Mouse (Mus musculus): Measurements from ENCODE around the gene Igfbp1. TPM values are rescaled to one million over a fixed set of nuclear protein-coding genes. Genes with fewer than 3 reads are reported as not detected.
A peak's percentile ranks its signal among the peaks of the same experiment; 100 is the strongest.

Igfbp1 gene
- 7.1 and 9.3 TPM in 2 replicates for polyA plus RNA-seq (2015; fragmentation: Nextera tagmentation; extraction: Ambion mirVana)

GRCm38 (mm10) chr11:7197491-7197941 is at the start of gene Igfbp1:
Gene Igfbp1, plus strand, starts transcription at chr11:7197782.
- peaks cover 23% of the 10 kb centered on the region for H3K4me1 ChIP-seq (ENCODE audit: insufficient read depth, low read length)
- H3K27ac ChIP-seq (ENCODE audit: low read length) = peak within 1 kb of the TSS; percentile 79
- WGBS = 28% methylated on average over 12 of the region's 12 CpGs
- H3K36me3 ChIP-seq (ENCODE audit: insufficient read depth, low read length) = no peaks in the 10 kb centered on the region
- H3K9ac ChIP-seq (replicated peaks; ENCODE audit: low read length) = no peak within 1 kb of the TSS
- ATAC-seq (ENCODE audit: low FRiP score, low TSS enrichment) = peak; percentile 96
- no peak within 1 kb of the TSS for H3K4me3 ChIP-seq (ENCODE audit: low read length)
- peak within 1 kb of the TSS; percentile 28 for H3K4me2 ChIP-seq (replicated peaks; ENCODE audit: low read depth, low read length)
- H3K9me3 ChIP-seq (ENCODE audit: low read length) = peaks cover 4% of the 10 kb centered on the region; the same call in 1 of the 2 replicates
- no peaks in the 10 kb centered on the region for H3K27me3 ChIP-seq (ENCODE audit: insufficient read depth, low read length)

- no peaks in the 10 kb centered on the region for H3K4me1 ChIP-seq (ENCODE audit: insufficient read depth, low read length)
- WGBS = 81% methylated on average over 7 of the region's 7 CpGs
- no peak overlapping the region for H3K4me3 ChIP-seq (ENCODE audit: low read length)
- no peaks in the 10 kb centered on the region for H3K36me3 ChIP-seq (ENCODE audit: insufficient read depth, low read length)
- H3K4me2 ChIP-seq (replicated peaks; ENCODE audit: low read depth, low read length) = no peak overlapping the region
- no peaks in the 10 kb centered on the region for H3K27me3 ChIP-seq (ENCODE audit: insufficient read depth, low read length)
- no peak overlapping the region for H3K9ac ChIP-seq (replicated peaks; ENCODE audit: low read length)
- no peak for ATAC-seq (ENCODE audit: low FRiP score, low TSS enrichment)
- H3K27ac ChIP-seq (ENCODE audit: low read length) = no peak overlapping the region
- no peaks in the 10 kb centered on the region for H3K9me3 ChIP-seq (ENCODE audit: low read length)
These were observed 49.6 kb upstream of the Igfbp1 start for GRCm38 (mm10) chr11:7147945-7148344.

GRCm38 (mm10) chr11:7149471-7149870 is 48.1 kb upstream of the Igfbp1 start:
- Histone ChIP-seq H3K4me1 (ENCODE audit: insufficient read depth, low read length) (no peaks in the 10 kb centered on the region), H3K4me3 (ENCODE audit: low read length) (no peak overlapping the region), H3K9me3 (ENCODE audit: low read length) (no peaks in the 10 kb centered on the region), H3K36me3 (ENCODE audit: insufficient read depth, low read length) (no peaks in the 10 kb centered on the region), H3K9ac (replicated peaks; ENCODE audit: low read length) (no peak overlapping the region), H3K4me2 (replicated peaks; ENCODE audit: low read depth, low read length) (no peak overlapping the region), H3K27me3 (ENCODE audit: insufficient read depth, low read length) (no peaks in the 10 kb centered on the region), H3K27ac (ENCODE audit: low read length) (no peak overlapping the region)
- WGBS = 45% methylated on average over 7 of the region's 7 CpGs
- ATAC-seq (ENCODE audit: low FRiP score, low TSS enrichment) = peak; percentile 25; the same call in 1 of the 2 replicates

GRCm38 (mm10) chr11:7150511-7150910 is 47.1 kb upstream of the Igfbp1 start:
- WGBS = 96% methylated on average over 8 of the region's 8 CpGs
- H3K9ac ChIP-seq (replicated peaks; ENCODE audit: low read length) = no peak overlapping the region
- no peak overlapping the region for H3K4me2 ChIP-seq (replicated peaks; ENCODE audit: low read depth, low read length)
- H3K27ac ChIP-seq (ENCODE audit: low read length) = no peak overlapping the region
- H3K4me1 ChIP-seq (ENCODE audit: insufficient read depth, low read length) = no peaks in the 10 kb centered on the region
- H3K27me3 ChIP-seq (ENCODE audit: insufficient read depth, low read length) = no peaks in the 10 kb centered on the region
- H3K36me3 ChIP-seq (ENCODE audit: insufficient read depth, low read length) = no peaks in the 10 kb centered on the region
- no peaks in the 10 kb centered on the region for H3K9me3 ChIP-seq (ENCODE audit: low read length)
- H3K4me3 ChIP-seq (ENCODE audit: low read length) = no peak overlapping the region
- ATAC-seq (ENCODE audit: low FRiP score, low TSS enrichment) = no peak

GRCm38 (mm10) chr11:7152371-7152770 is 45.2 kb upstream of the Igfbp1 start:
- Histone ChIP-seq H3K9me3 (ENCODE audit: low read length) (no peaks in the 10 kb centered on the region), H3K27me3 (ENCODE audit: insufficient read depth, low read length) (no peaks in the 10 kb centered on the region), H3K9ac (replicated peaks; ENCODE audit: low read length) (no peak overlapping the region), H3K36me3 (ENCODE audit: insufficient read depth, low read length) (no peaks in the 10 kb centered on the region), H3K4me2 (replicated peaks; ENCODE audit: low read depth, low read length) (no peak overlapping the region), H3K4me3 (ENCODE audit: low read length) (no peak overlapping the region), H3K27ac (ENCODE audit: low read length) (no peak overlapping the region), H3K4me1 (ENCODE audit: insufficient read depth, low read length) (no peaks in the 10 kb centered on the region)
- 87% methylated on average over 12 of the region's 12 CpGs for WGBS
- ATAC-seq (ENCODE audit: low FRiP score, low TSS enrichment) = no peak

- H3K9ac ChIP-seq (replicated peaks; ENCODE audit: low read length) = no peak overlapping the region
- H3K9me3 ChIP-seq (ENCODE audit: low read length) = no peaks in the 10 kb centered on the region
- WGBS = 76% methylated on average over 8 of the region's 8 CpGs
- no peak overlapping the region for H3K27ac ChIP-seq (ENCODE audit: low read length)
- no peak overlapping the region for H3K4me3 ChIP-seq (ENCODE audit: low read length)
- no peaks in the 10 kb centered on the region for H3K27me3 ChIP-seq (ENCODE audit: insufficient read depth, low read length)
- H3K4me2 ChIP-seq (replicated peaks; ENCODE audit: low read depth, low read length) = no peak overlapping the region
- no peaks in the 10 kb centered on the region for H3K4me1 ChIP-seq (ENCODE audit: insufficient read depth, low read length)
- H3K36me3 ChIP-seq (ENCODE audit: insufficient read depth, low read length) = no peaks in the 10 kb centered on the region
- ATAC-seq (ENCODE audit: low FRiP score, low TSS enrichment) = no peak
These were observed 44.5 kb upstream of the Igfbp1 start for GRCm38 (mm10) chr11:7153081-7153480.

GRCm38 (mm10) chr11:7156427-7156826 is 41.2 kb upstream of the Igfbp1 start:
- Histone ChIP-seq H3K36me3 (ENCODE audit: insufficient read depth, low read length) (no peaks in the 10 kb centered on the region), H3K9ac (replicated peaks; ENCODE audit: low read length) (no peak overlapping the region), H3K27ac (ENCODE audit: low read length) (no peak overlapping the region), H3K4me3 (ENCODE audit: low read length) (no peak overlapping the region), H3K9me3 (ENCODE audit: low read length) (no peaks in the 10 kb centered on the region), H3K4me1 (ENCODE audit: insufficient read depth, low read length) (peaks cover 14% of the 10 kb centered on the region), H3K4me2 (replicated peaks; ENCODE audit: low read depth, low read length) (no peak overlapping the region), H3K27me3 (ENCODE audit: insufficient read depth, low read length) (no peaks in the 10 kb centered on the region)
- WGBS = 27% methylated on average over 4 of the region's 4 CpGs
- no peak for ATAC-seq (ENCODE audit: low FRiP score, low TSS enrichment)

GRCm38 (mm10) chr11:7158196-7158595 is 39.4 kb upstream of the Igfbp1 start:
- H3K4me3 ChIP-seq (ENCODE audit: low read length) = no peak overlapping the region
- WGBS = 88% methylated on average over 6 of the region's 6 CpGs
- no peaks in the 10 kb centered on the region for H3K9me3 ChIP-seq (ENCODE audit: low read length)
- no peak overlapping the region for H3K27ac ChIP-seq (ENCODE audit: low read length)
- no peak overlapping the region for H3K4me2 ChIP-seq (replicated peaks; ENCODE audit: low read depth, low read length)
- no peak for ATAC-seq (ENCODE audit: low FRiP score, low TSS enrichment)
- H3K9ac ChIP-seq (replicated peaks; ENCODE audit: low read length) = no peak overlapping the region
- no peaks in the 10 kb centered on the region for H3K36me3 ChIP-seq (ENCODE audit: insufficient read depth, low read length)
- no peaks in the 10 kb centered on the region for H3K27me3 ChIP-seq (ENCODE audit: insufficient read depth, low read length)
- peaks cover 14% of the 10 kb centered on the region for H3K4me1 ChIP-seq (ENCODE audit: insufficient read depth, low read length)

- H3K9me3 ChIP-seq (ENCODE audit: low read length) = no peaks in the 10 kb centered on the region
- peaks cover 14% of the 10 kb centered on the region for H3K4me1 ChIP-seq (ENCODE audit: insufficient read depth, low read length)
- ATAC-seq (ENCODE audit: low FRiP score, low TSS enrichment) = no peak
- peak overlapping the region; percentile 71 for H3K27ac ChIP-seq (ENCODE audit: low read length)
- no peaks in the 10 kb centered on the region for H3K27me3 ChIP-seq (ENCODE audit: insufficient read depth, low read length)
- H3K4me2 ChIP-seq (replicated peaks; ENCODE audit: low read depth, low read length) = no peak overlapping the region
- WGBS = 54% methylated on average over 6 of the region's 6 CpGs
- H3K9ac ChIP-seq (replicated peaks; ENCODE audit: low read length) = no peak overlapping the region
- no peak overlapping the region for H3K4me3 ChIP-seq (ENCODE audit: low read length)
- no peaks in the 10 kb centered on the region for H3K36me3 ChIP-seq (ENCODE audit: insufficient read depth, low read length)
These were observed 37.4 kb upstream of the Igfbp1 start for GRCm38 (mm10) chr11:7160146-7160545.

GRCm38 (mm10) chr11:7160637-7161101 is 36.9 kb upstream of the Igfbp1 start:
- 39% methylated on average over 4 of the region's 4 CpGs for WGBS
- Histone ChIP-seq H3K27me3 (ENCODE audit: insufficient read depth, low read length) (no peaks in the 10 kb centered on the region), H3K9ac (replicated peaks; ENCODE audit: low read length) (no peak overlapping the region), H3K4me3 (ENCODE audit: low read length) (no peak overlapping the region), H3K9me3 (ENCODE audit: low read length) (no peaks in the 10 kb centered on the region), H3K36me3 (ENCODE audit: insufficient read depth, low read length) (no peaks in the 10 kb centered on the region), H3K4me1 (ENCODE audit: insufficient read depth, low read length) (peaks cover 14% of the 10 kb centered on the region), H3K4me2 (replicated peaks; ENCODE audit: low read depth, low read length) (no peak overlapping the region), H3K27ac (ENCODE audit: low read length) (peak overlapping the region; percentile 71)
- ATAC-seq (ENCODE audit: low FRiP score, low TSS enrichment) = peak; percentile 79
